Mouse (Mus musculus) ES-E14 (cell line): ENCODE results near the gene Sae1.

Experiments used
- CHD2 ChIP-seq: IDR thresholded peaks from 2 replicates; pipeline ENCODE4 v1.6.1; 2014; ENCODE audit warnings: mild to moderate bottlenecking, low read depth, low read length, inconsistent platforms
- HCFC1 ChIP-seq: IDR thresholded peaks from 2 replicates; pipeline ENCODE4 v1.6.1; 2012; ENCODE audit warnings: low read length, inconsistent platforms, borderline replicate concordance; ENCODE audit not compliant: insufficient read depth
- ZC3H11A ChIP-seq: IDR thresholded peaks from 2 replicates; pipeline ENCODE4 v1.6.1; 2012; ENCODE audit warnings: low read depth, mild to moderate bottlenecking, inconsistent platforms, low read length, borderline replicate concordance

GRCm38 (mm10) chr7:16397465-16397864 is 9.9 kb upstream of the Sae1 start:
- TF ChIP-seq HCFC1 (no peak), ZC3H11A (no peak), CHD2 (no peak)
